11 mouse cellular contexts compared by ENCODE assay signal in genomic region chr4:133026826-133027375, GRCm38 (mm10). TPM values are rescaled to one million over a fixed set of nuclear protein-coding genes. Genes with fewer than 3 reads are reported as not detected.
A peak's percentile ranks its signal among the peaks of the same experiment; 100 is the strongest.
DNase-seq lines count a peak whose midpoint lies in the region; ATAC-seq and TF ChIP-seq lines count a peak whose summit lies in the region.
"Had no signal": no experiment of that assay in that cellular context is flagged by ENCODE, and none has a peak within 500 bp of the region (broad histone marks: within the 10 kb centered on the region; RNA-seq: fewer than 3 reads in every experiment).

No protein-coding gene starts in this region.

- H3K9ac ChIP-seq in forebrain, embryonic 12.5 days, result 0 out of 2 replicates have a peak overlapping the region, but pooled peaks have one; percentile 17
- H3K9ac ChIP-seq in forebrain, embryonic 15.5 days (replicated peaks), result no peak overlapping the region
- no peak overlapping the region for H3K9ac ChIP-seq in embryonic facial prominence, embryonic 12.5 days
- no peak overlapping the region for H3K9ac ChIP-seq in midbrain, embryonic 15.5 days

- H3K4me1 ChIP-seq in forebrain, embryonic 12.5 days, result peaks cover 68% of the 10 kb centered on the region
- H3K4me1 ChIP-seq in forebrain, embryonic 15.5 days, result peaks cover 52% of the 10 kb centered on the region
- H3K4me1 ChIP-seq in embryonic facial prominence, embryonic 12.5 days, result peaks cover 67% of the 10 kb centered on the region
- peaks cover 51% of the 10 kb centered on the region for H3K4me1 ChIP-seq in midbrain, embryonic 15.5 days
- peaks cover 28% of the 10 kb centered on the region for H3K4me1 ChIP-seq in thymus, adult 2 months (replicated peaks; ENCODE audit: control insufficient read depth, insufficient read depth, low read length)

- no peak for ATAC-seq in forebrain, embryonic 12.5 days (ENCODE audit: low FRiP score)
- no peak for ATAC-seq in forebrain, embryonic 15.5 days (replicated peaks)
- no peak for ATAC-seq in embryonic facial prominence, embryonic 12.5 days (ENCODE audit: insufficient number of reproducible peaks, insufficient read depth, low FRiP score, low TSS enrichment)
- no peak for ATAC-seq in midbrain, embryonic 15.5 days (replicated peaks)
- ATAC-seq: intestine, embryonic 16.5 days had no signal

- TF ChIP-seq CTCF in thymus, adult 2 months (IDR thresholded peaks at IDR 0.05; ENCODE audit: borderline replicate concordance, control insufficient read depth, extremely low read depth, insufficient read depth, low read length, poor library complexity), result no peak

- DNase-seq in kidney, postnatal 10 days, result peak; percentile 31
- no peak for DNase-seq in kidney, postnatal 14 days
- DNase-seq in thymus, adult 2 months, result no peak
- no peak for DNase-seq in thymus, postnatal 14 days
- DNase-seq: right cerebral cortex, postnatal 25 days had no signal

- H3K4me2 ChIP-seq in forebrain, embryonic 12.5 days, result no peak overlapping the region
- H3K4me2 ChIP-seq in forebrain, embryonic 15.5 days (replicated peaks), result no peak overlapping the region
- H3K4me2 ChIP-seq in embryonic facial prominence, embryonic 12.5 days (replicated peaks), result no peak overlapping the region
- H3K4me2 ChIP-seq in midbrain, embryonic 15.5 days, result no peak overlapping the region

- H3K27ac ChIP-seq in forebrain, embryonic 12.5 days, result 0 out of 2 replicates have a peak overlapping the region, but pooled peaks have one; percentile 50
- no peak overlapping the region for H3K27ac ChIP-seq in forebrain, embryonic 15.5 days (replicated peaks)
- peak overlapping the region; percentile 82 for H3K27ac ChIP-seq in embryonic facial prominence, embryonic 12.5 days
- H3K27ac ChIP-seq in midbrain, embryonic 15.5 days, result peak overlapping the region; percentile 42; the same call in 1 of the 2 replicates
- no peak overlapping the region; the same call in 1 of the 2 replicates for H3K27ac ChIP-seq in thymus, adult 2 months (ENCODE audit: control insufficient read depth, insufficient read depth, low read length)
- H3K27ac ChIP-seq: macrophage had no signal

- no peaks in the 10 kb centered on the region for H3K27me3 ChIP-seq in forebrain, embryonic 12.5 days
- no peaks in the 10 kb centered on the region for H3K27me3 ChIP-seq in forebrain, embryonic 15.5 days
- no peaks in the 10 kb centered on the region for H3K27me3 ChIP-seq in embryonic facial prominence, embryonic 12.5 days
- no peaks in the 10 kb centered on the region for H3K27me3 ChIP-seq in midbrain, embryonic 15.5 days (replicated peaks)
- no peaks in the 10 kb centered on the region for H3K27me3 ChIP-seq in thymus, adult 2 months (ENCODE audit: control insufficient read depth, insufficient read depth, low read length)

- no peak overlapping the region for H3K4me3 ChIP-seq in forebrain, embryonic 12.5 days (replicated peaks)
- no peak overlapping the region for H3K4me3 ChIP-seq in forebrain, embryonic 15.5 days
- no peak overlapping the region for H3K4me3 ChIP-seq in embryonic facial prominence, embryonic 12.5 days
- H3K4me3 ChIP-seq in midbrain, embryonic 15.5 days, result no peak overlapping the region
- no peak overlapping the region for H3K4me3 ChIP-seq in thymus, adult 2 months (ENCODE audit: control insufficient read depth, insufficient read depth, low read length)

- TF ChIP-seq POLR2A in thymus, adult 2 months (IDR thresholded peaks at IDR 0.05; ENCODE audit: control insufficient read depth, extremely low read depth, insufficient read depth, low read length, poor library complexity), result no peak

- 12% methylated on average over 2 of the region's 2 CpGs for WGBS in forebrain, embryonic 12.5 days
- 13% methylated on average over 2 of the region's 2 CpGs for WGBS in forebrain, embryonic 15.5 days
- WGBS in embryonic facial prominence, embryonic 12.5 days, result 40% methylated on average over 2 of the region's 2 CpGs
- 16% methylated on average over 2 of the region's 2 CpGs for WGBS in midbrain, embryonic 15.5 days
- 50% methylated on average over 2 of the region's 2 CpGs for WGBS in thymus, adult 2 months

- no peaks in the 10 kb centered on the region for H3K36me3 ChIP-seq in forebrain, embryonic 12.5 days (replicated peaks)
- no peaks in the 10 kb centered on the region for H3K36me3 ChIP-seq in forebrain, embryonic 15.5 days
- peaks cover 12% of the 10 kb centered on the region; the same call in 1 of the 2 replicates for H3K36me3 ChIP-seq in embryonic facial prominence, embryonic 12.5 days
- no peaks in the 10 kb centered on the region for H3K36me3 ChIP-seq in midbrain, embryonic 15.5 days (replicated peaks)
- no peaks in the 10 kb centered on the region for H3K36me3 ChIP-seq in thymus, adult 2 months (ENCODE audit: control insufficient read depth, insufficient read depth, low read length)

- no peaks in the 10 kb centered on the region for H3K9me3 ChIP-seq in forebrain, embryonic 12.5 days
- H3K9me3 ChIP-seq in forebrain, embryonic 15.5 days, result no peaks in the 10 kb centered on the region
- no peaks in the 10 kb centered on the region for H3K9me3 ChIP-seq in embryonic facial prominence, embryonic 12.5 days
- H3K9me3 ChIP-seq in midbrain, embryonic 15.5 days, result no peaks in the 10 kb centered on the region

RNA-seq across cellular contexts. Expression of gene Ahdc1, which starts 15.8 kb away (rescaled TPM):
- polyA plus RNA-seq in forebrain, embryonic 12.5 days (2016; fragmentation: Nextera tagmentation; extraction: Ambion mirVana), result 7.2 and 8.1 TPM in 2 replicates
- 14.2 and 17.0 TPM in 2 replicates for polyA plus RNA-seq in forebrain, embryonic 15.5 days (2015; fragmentation: Nextera tagmentation; extraction: Ambion mirVana)
- polyA plus RNA-seq in embryonic facial prominence, embryonic 12.5 days (2016; fragmentation: Nextera tagmentation; extraction: Ambion mirVana), result 12.7 and 14.6 TPM in 2 replicates
- 13.5 and 14.4 TPM in 2 replicates for polyA plus RNA-seq in midbrain, embryonic 15.5 days (2015; fragmentation: Nextera tagmentation; extraction: Ambion mirVana)
- 59.8 and 78.9 TPM in 2 replicates for polyA plus RNA-seq in thymus, adult 2 months (2012; rRNA removed)

RNA-seq across cellular contexts. Expression of gene Fgr, which starts 53.0 kb away (rescaled TPM):
- polyA plus RNA-seq in forebrain, embryonic 12.5 days (2016; fragmentation: Nextera tagmentation; extraction: Ambion mirVana), result 0.12 and 0.20 TPM in 2 replicates
- 0.06 TPM in 1 of 2 replicates, not detected in the other for polyA plus RNA-seq in forebrain, embryonic 15.5 days (2015; fragmentation: Nextera tagmentation; extraction: Ambion mirVana)
- polyA plus RNA-seq in embryonic facial prominence, embryonic 12.5 days (2016; fragmentation: Nextera tagmentation; extraction: Ambion mirVana), result 0.29 and 0.39 TPM in 2 replicates
- 0.06 and 0.27 TPM in 2 replicates for polyA plus RNA-seq in midbrain, embryonic 15.5 days (2015; fragmentation: Nextera tagmentation; extraction: Ambion mirVana)
- polyA plus RNA-seq in thymus, adult 2 months (2012; rRNA removed), result 15.3 and 15.8 TPM in 2 replicates

Comparison
In these comparisons a context has a peak if more than half of its experiments do, and no peak if none do; other contexts are left out.
1. H3K27ac ChIP-seq: peak in forebrain, embryonic 12.5 days (single experiment), embryonic facial prominence, embryonic 12.5 days (single experiment) and midbrain, embryonic 15.5 days (single experiment); none in forebrain, embryonic 15.5 days (single experiment) and thymus, adult 2 months (single experiment).
2. RNA of gene Fgr, which starts 53.0 kb away (polyA plus RNA-seq): 15.3 to 15.8 TPM in thymus, adult 2 months; 0.29 to 0.39 TPM in embryonic facial prominence, embryonic 12.5 days, 0.12 to 0.20 TPM in forebrain, embryonic 12.5 days, 0.06 to 0.27 TPM in midbrain, embryonic 15.5 days and 0.06 TPM in forebrain, embryonic 15.5 days; every median in the first group is over 10 times any median in the second.